ENCODE assay signal across 18 mouse cellular contexts in the genomic region with DNA sequence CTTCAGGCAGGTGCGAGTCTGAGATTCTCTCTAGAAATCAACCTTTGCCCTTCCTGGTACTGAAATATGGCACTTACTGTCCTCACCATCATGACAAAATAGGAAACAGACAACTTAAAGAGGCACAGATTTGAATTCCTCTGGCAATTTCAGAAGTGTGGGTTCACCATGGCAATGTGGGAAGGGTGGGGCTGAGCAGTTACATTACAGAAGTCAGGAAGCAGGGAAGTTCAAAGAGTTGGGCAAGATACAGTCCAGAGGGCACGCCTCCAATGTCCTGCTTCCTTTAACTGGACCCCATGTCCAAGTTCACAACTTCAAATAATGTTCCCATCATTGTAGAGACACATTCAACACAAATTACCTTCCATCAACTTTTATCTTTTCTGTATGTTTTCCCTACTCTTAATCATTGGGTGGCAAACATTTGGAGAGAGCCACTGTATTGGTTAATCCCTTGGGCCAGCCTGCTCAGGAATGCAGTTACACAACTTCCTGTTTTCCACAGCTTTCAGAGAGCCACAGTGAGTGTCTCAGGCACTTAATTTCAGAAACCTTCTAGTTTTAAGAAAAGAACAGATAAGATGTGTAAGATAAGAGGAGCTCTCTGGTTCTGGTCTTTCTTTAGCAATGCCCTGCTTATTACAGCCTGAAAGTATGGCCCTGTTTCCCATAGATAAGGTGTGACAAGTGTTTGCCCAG. TPM values are rescaled to one million over a fixed set of nuclear protein-coding genes. Genes with fewer than 3 reads are reported as not detected.
A peak's percentile ranks its signal among the peaks of the same experiment; 100 is the strongest.
DNase-seq lines count a peak whose midpoint lies in the region; ATAC-seq and TF ChIP-seq lines count a peak whose summit lies in the region.
"Had no signal": no experiment of that assay in that cellular context is flagged by ENCODE, and none has a peak within 500 bp of the region (broad histone marks: within the 10 kb centered on the region; RNA-seq: fewer than 3 reads in every experiment).

No protein-coding gene starts in this region.

- TF ChIP-seq POLR2A in lung, adult 2 months (IDR thresholded peaks at IDR 0.05; ENCODE audit: borderline replicate concordance, extremely low read depth, low read depth, low read length), result no peak
- no peak for TF ChIP-seq POLR2A in myocyte (IDR thresholded peaks at IDR 0.05; ENCODE audit: insufficient read length, low read depth)

- peaks cover 9% of the 10 kb centered on the region for H3K4me1 ChIP-seq in lung, adult 2 months (ENCODE audit: control insufficient read depth, insufficient read depth, low read length)
- H3K4me1 ChIP-seq: forebrain, embryonic 10.5 days; liver, embryonic 12.5 days; midbrain, embryonic 15.5 days had no signal

- H3K79me2 ChIP-seq in myocyte (ENCODE audit: control insufficient read depth, insufficient read depth), result no peaks in the 10 kb centered on the region

- H3ac ChIP-seq in myocyte (ENCODE audit: control insufficient read depth, insufficient read length), result no peak overlapping the region

- DNase-seq in lung, adult 18-20 months, result peak; percentile 40 to 49
- DNase-seq in lung, adult 2 months, result no peak
- DNase-seq in NIH3T3 (ENCODE audit: low read depth), result peak; percentile 45
- no peak for DNase-seq in adrenal gland, postnatal 25 days
- DNase-seq in urinary bladder, postnatal 25 days (ENCODE audit: low spot score), result no peak
- DNase-seq: adrenal gland, postnatal 10 days; cerebellum, adult 8-10 months; gastrocnemius, postnatal 25 days; layer of hippocampus, postnatal 36 days; thymus, adult 2 months had no signal

- no peak overlapping the region for H3K4me2 ChIP-seq in myocyte (ENCODE audit: low read depth)
- H3K4me2 ChIP-seq: heart, embryonic 13.5 days; liver, embryonic 12.5 days; midbrain, embryonic 15.5 days had no signal

- 53% methylated on average over 2 of the region's 2 CpGs for WGBS in lung, adult 2 months

- no peak overlapping the region for H3K4me3 ChIP-seq in lung, adult 2 months (replicated peaks; ENCODE audit: extremely low read depth, low read depth, low read length)
- H3K4me3 ChIP-seq in myocyte, result no peak overlapping the region
- H3K4me3 ChIP-seq: forebrain, embryonic 10.5 days; heart, embryonic 13.5 days; liver, embryonic 12.5 days; midbrain, embryonic 15.5 days had no signal

- TF ChIP-seq CTCF in lung, adult 2 months (IDR thresholded peaks at IDR 0.05; ENCODE audit: insufficient read depth, low read length), result no peak

- ATAC-seq in granulocyte monocyte progenitor cell, adult 5-6 weeks (replicated peaks; ENCODE audit: poor library complexity, severe bottlenecking), result peak; percentile 97
- ATAC-seq: liver, embryonic 12.5 days; midbrain, embryonic 15.5 days had no signal

- H3K27me3 ChIP-seq in myocyte (ENCODE audit: control insufficient read depth, insufficient read depth, insufficient read length), result no peaks in the 10 kb centered on the region
- H3K27me3 ChIP-seq: CH12.LX; liver, embryonic 12.5 days; midbrain, embryonic 15.5 days had no signal

- H3K36me3 ChIP-seq in myocyte (ENCODE audit: control insufficient read depth, insufficient read depth), result no peaks in the 10 kb centered on the region
- H3K36me3 ChIP-seq: forebrain, embryonic 10.5 days; heart, embryonic 13.5 days; liver, embryonic 12.5 days; midbrain, embryonic 15.5 days had no signal

TF ChIP-seq in myocyte, 11 proteins besides CTCF, POLR2A, EP300 and RAD21:
- no peak for TF ChIP-seq MYOG (IDR thresholded peaks at IDR 0.05; ENCODE audit: control insufficient read depth in 1 of 3, insufficient read depth in 1 of 3, insufficient read length in 2 of 3, low read depth in 2 of 3)
- peak; percentile 69 for TF ChIP-seq CEBPB (IDR thresholded peaks at IDR 0.05; ENCODE audit: insufficient read depth, poor library complexity, severe bottlenecking)
- no peak for TF ChIP-seq TCF3 (IDR thresholded peaks at IDR 0.05; ENCODE audit: insufficient read length, low read depth)

RNA-seq across cellular contexts. Expression of a gene that starts 7.0 kb away (rescaled TPM):
- 337 and 584 TPM in 2 replicates for polyA plus RNA-seq in lung, adult 2 months (2012; rRNA removed)
- 2.1 TPM in 1 of 2 replicates, not detected in the other for total RNA-seq in granulocyte monocyte progenitor cell, adult 5-6 weeks (2014; fragmentation: Nextera tagmentation)
- total RNA-seq in granulocyte monocyte progenitor cell, adult 5-6 weeks (2017), result 0.17 and 0.21 TPM in 2 replicates
- polyA plus RNA-seq in myocyte (2012; fragmentation: generic; extraction: Trizol), result 2,495 TPM
- total RNA-seq in adrenal gland, postnatal 25 days (2021), result 22.6 and 26.8 TPM in 2 replicates
- total RNA-seq: hematopoietic stem cell, adult 5-6 weeks had no signal

RNA-seq across cellular contexts. Expression of a gene that starts 28.0 kb away (rescaled TPM):
- 9.2 and 10.0 TPM in 2 replicates for polyA plus RNA-seq in lung, adult 2 months (2012; rRNA removed)
- 2.7 TPM in 1 of 2 replicates, not detected in the other for total RNA-seq in granulocyte monocyte progenitor cell, adult 5-6 weeks (2014; fragmentation: Nextera tagmentation)
- 0.15 and 3.4 TPM in 2 replicates for total RNA-seq in granulocyte monocyte progenitor cell, adult 5-6 weeks (2017)
- 2.8 TPM for polyA plus RNA-seq in myocyte (2012; fragmentation: generic; extraction: Trizol)
- total RNA-seq in adrenal gland, postnatal 25 days (2021), result 6.7 and 8.3 TPM in 2 replicates
- polyA plus RNA-seq: forebrain, embryonic 10.5 days had no signal

Comparison
In these comparisons a context has a peak if more than half of its experiments do, and no peak if none do; other contexts are left out.
1. DNase-seq: peak in lung, adult 18-20 months (2 of 2) and NIH3T3 (single experiment); none in lung, adult 2 months (single experiment), adrenal gland, postnatal 25 days (single experiment) and urinary bladder, postnatal 25 days (single experiment).